Mouse (Mus musculus) CH12.LX (cell line): ENCODE measurements around the gene Dirc2. TPM values are rescaled to one million over a fixed set of nuclear protein-coding genes. Genes with fewer than 3 reads are reported as not detected.

Experiments used
- DNase-seq: peaks from one replicate; pipeline ENCODE4 v3.0.0-alpha.2; 2013; ENCODE audit errors: extremely low read depth
- H3K27ac ChIP-seq: 2 replicates; pipeline ENCODE4 v1.5.1; 2012; ENCODE audit warnings: low read depth, mild to moderate bottlenecking, control low read depth, moderate library complexity; ENCODE audit not compliant: insufficient read depth
- H3K27me3 ChIP-seq: replicated peaks from 2 replicates; pipeline ENCODE3; 2012; ENCODE audit warnings: inconsistent platforms
- H3K36me3 ChIP-seq, 2 experiments: replicated peaks in 1 of 2; 2 replicates each; pipeline versions ENCODE3 to v1.6.1; 2012; ENCODE audit warnings: inconsistent platforms in 1 of 2, low read length in 1 of 2, mild to moderate bottlenecking in 1 of 2, mixed read lengths in 1 of 2, moderate library complexity in 1 of 2; ENCODE audit not compliant: control insufficient read depth in 1 of 2, insufficient read depth in 1 of 2
- H3K4me1 ChIP-seq, 2 experiments: 2 replicates each; pipeline ENCODE4 v1.6.1; 2012; ENCODE audit warnings: inconsistent platforms in 1 of 2, moderate library complexity in 1 of 2; ENCODE audit not compliant: insufficient read depth in 2 of 2, control insufficient read depth in 1 of 2
- H3K4me2 ChIP-seq: 2 replicates; pipeline ENCODE4 v1.6.1; 2012; ENCODE audit warnings: low read depth, mild to moderate bottlenecking, control low read depth; ENCODE audit not compliant: poor library complexity, insufficient read depth, severe bottlenecking
- H3K4me3 ChIP-seq, 3 experiments: fragments of 150-350 bp in 1 of 3; sonication (generic) in 1 of 3; replicated peaks in 1 of 3; 2 replicates each; pipeline versions ENCODE3 to v1.5.1; 2011 to 2012; ENCODE audit warnings: low read depth in 2 of 3, low read length in 2 of 3, mild to moderate bottlenecking in 2 of 3, moderate library complexity in 2 of 3, control low read depth in 1 of 3, improper control_type of control experiment in 1 of 3, inconsistent platforms in 1 of 3, mixed read lengths in 1 of 3; ENCODE audit not compliant: poor library complexity in 1 of 3
- H3K79me2 ChIP-seq: replicated peaks from 2 replicates; pipeline ENCODE4 v1.6.1; 2012; ENCODE audit warnings: mild to moderate bottlenecking, moderate library complexity; ENCODE audit not compliant: control insufficient read depth, poor library complexity, insufficient read depth, severe bottlenecking; ENCODE audit errors: extremely low read depth
- H3K9ac ChIP-seq: 2 replicates; pipeline ENCODE4 v1.6.1; 2012; ENCODE audit warnings: low read depth, mild to moderate bottlenecking, control low read depth, moderate library complexity; ENCODE audit not compliant: insufficient read depth
- H3K9me3 ChIP-seq: replicated peaks from 2 replicates; pipeline ENCODE3; 2012; ENCODE audit warnings: low read length, inconsistent platforms, mixed read lengths
- CHD1 ChIP-seq: IDR thresholded peaks from 2 replicates; pipeline ENCODE4 v1.6.1; 2012; ENCODE audit warnings: low read depth, low read length, improper control_type of control experiment, inconsistent platforms
- E2F4 ChIP-seq: IDR thresholded peaks from 2 replicates; pipeline ENCODE4 v1.6.1; 2011; ENCODE audit warnings: low read depth, low read length, improper control_type of control experiment; ENCODE audit not compliant: insufficient replicate concordance
- ELF1 ChIP-seq: IDR thresholded peaks from 2 replicates; pipeline ENCODE4 v1.6.1; 2014; ENCODE audit warnings: low read depth, mild to moderate bottlenecking, inconsistent platforms, low read length, improper control_type of control experiment
- EP300 ChIP-seq: IDR thresholded peaks from 2 replicates; pipeline ENCODE4 v1.6.1; 2011; ENCODE audit warnings: low read length, improper control_type of control experiment
- ETS1 ChIP-seq: conservative IDR thresholded peaks from 2 replicates; pipeline ENCODE4 v1.6.1; 2012; ENCODE audit warnings: low read depth, mild to moderate bottlenecking, inconsistent platforms, low read length, improper control_type of control experiment, moderate library complexity
- GABPA ChIP-seq: IDR thresholded peaks from 2 replicates; pipeline ENCODE4 v1.6.1; 2012; ENCODE audit warnings: low read depth, low read length, improper control_type of control experiment, inconsistent platforms; ENCODE audit not compliant: insufficient replicate concordance
- HCFC1 ChIP-seq: IDR thresholded peaks from 2 replicates; pipeline ENCODE4 v1.6.1; 2012; ENCODE audit warnings: low read depth, mild to moderate bottlenecking, inconsistent platforms, low read length, improper control_type of control experiment
- IRF4 ChIP-seq: IDR thresholded peaks from 2 replicates; pipeline ENCODE4 v1.6.1; 2014; ENCODE audit warnings: low read depth, mild to moderate bottlenecking, inconsistent platforms, low read length, improper control_type of control experiment
- JUND ChIP-seq: conservative IDR thresholded peaks from 2 replicates; pipeline ENCODE4 v1.6.1; 2011; ENCODE audit warnings: low read depth, low read length, improper control_type of control experiment
- MAFK ChIP-seq: IDR thresholded peaks from 2 replicates; pipeline ENCODE4 v1.6.1; 2011; ENCODE audit warnings: low read length, improper control_type of control experiment; ENCODE audit not compliant: insufficient replicate concordance
- MAX ChIP-seq: IDR thresholded peaks from 2 replicates; pipeline ENCODE4 v1.6.1; 2011; ENCODE audit warnings: low read length, improper control_type of control experiment
- MAZ ChIP-seq: IDR thresholded peaks from 2 replicates; pipeline ENCODE4 v1.6.1; 2012; ENCODE audit warnings: low read depth, mild to moderate bottlenecking, inconsistent platforms, low read length, improper control_type of control experiment, moderate library complexity
- MEF2A ChIP-seq: IDR thresholded peaks from 2 replicates; pipeline ENCODE4 v1.6.1; 2014; ENCODE audit warnings: low read depth, mild to moderate bottlenecking, inconsistent platforms, low read length, improper control_type of control experiment, borderline replicate concordance
- MXI1 ChIP-seq: IDR thresholded peaks from 2 replicates; pipeline ENCODE4 v1.6.1; 2011; ENCODE audit warnings: mild to moderate bottlenecking, low read depth, low read length, improper control_type of control experiment
- NELFE ChIP-seq: IDR thresholded peaks from 2 replicates; pipeline ENCODE4 v1.6.1; 2011; ENCODE audit warnings: low read depth, low read length, improper control_type of control experiment
- POLR2A ChIP-seq: IDR thresholded peaks from 2 replicates; pipeline ENCODE4 v1.6.1; 2011; ENCODE audit warnings: low read depth, mild to moderate bottlenecking, improper control_type of control experiment, low read length
- SIN3A ChIP-seq: IDR thresholded peaks from 2 replicates; pipeline ENCODE4 v1.6.1; 2012; ENCODE audit warnings: low read length, improper control_type of control experiment, inconsistent platforms
- SMC3 ChIP-seq: IDR thresholded peaks from 2 replicates; pipeline ENCODE4 v1.6.1; 2011; ENCODE audit warnings: low read depth, low read length, improper control_type of control experiment
- TBP ChIP-seq: conservative IDR thresholded peaks from 2 replicates; pipeline ENCODE4 v1.6.1; 2011; ENCODE audit warnings: low read depth, low read length, improper control_type of control experiment
- TCF12 ChIP-seq: IDR thresholded peaks from 2 replicates; pipeline ENCODE4 v1.6.1; 2014; ENCODE audit warnings: low read depth, mild to moderate bottlenecking, inconsistent platforms, low read length, improper control_type of control experiment
- ZC3H11A ChIP-seq: IDR thresholded peaks from 2 replicates; pipeline ENCODE4 v1.6.1; 2012; ENCODE audit warnings: low read depth, mild to moderate bottlenecking, inconsistent platforms, low read length, improper control_type of control experiment
- ZNF384 ChIP-seq: IDR thresholded peaks from 2 replicates; pipeline ENCODE4 v1.6.1; 2012; ENCODE audit warnings: low read depth, low read length, improper control_type of control experiment, inconsistent platforms
- dilution Hi-C: fragments of 300-500 bp; cut with MboI; formaldehyde crosslinking; loops from 2 replicates; pipeline ENCODE4 v1.14.3; 2020; ENCODE audit warnings: low sequenced_read_pairs; ENCODE audit not compliant: extremely low pct_unique_long_range_greater_than_20kb, extremely low pct_ligation_motif_present
- in situ Hi-C: fragments of 300-500 bp; cut with MboI; formaldehyde crosslinking; loops from 3 replicates; pipeline ENCODE4 v1.14.3; 2019; ENCODE audit warnings: low sequenced_read_pairs, low pct_ligation_motif_present, low pct_unique_long_range_greater_than_20kb, mixed read lengths
- polyA plus RNA-seq: library from polyadenylated mRNA; unstranded; fragments of >175 nt; gene quantifications from 2 replicates; pipeline ENCODE4 v1.2.1, GENCODE M21; 2012; ENCODE audit warnings: low read depth; ENCODE audit not compliant: insufficient read length
- total RNA-seq, 2 experiments: library from RNA; depleted of rRNA; stranded (reverse); fragments of 300-350 nt in 1 of 2; fragments of >200 nt in 1 of 2; gene quantifications; 2 replicates each; pipeline ENCODE4 v1.2.3; 2012 to 2014

The Dirc2 gene
- total and polyA plus RNA-seq, 3 experiments = 5.7 to 6.9 (median 6.8) TPM

DNA sequence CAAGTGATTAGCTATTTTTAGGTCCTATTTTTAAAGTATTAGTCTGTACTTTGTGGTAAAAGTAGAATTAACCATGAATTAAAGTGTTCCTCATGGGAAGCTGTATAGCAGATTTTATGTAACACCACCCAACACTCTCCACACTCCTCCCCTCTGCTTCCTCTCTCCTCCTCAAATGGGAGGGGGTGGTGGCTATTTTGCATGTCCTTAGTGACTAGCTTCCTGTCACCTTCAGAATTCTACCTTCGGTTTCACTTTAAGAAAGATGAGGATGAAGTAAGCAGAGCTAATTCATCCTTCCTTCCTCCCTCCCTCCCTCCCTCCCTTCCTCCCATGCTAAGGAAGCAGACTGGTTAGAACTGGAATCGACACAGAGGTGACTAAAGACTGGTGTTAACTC, 73.1 kb downstream of the Dirc2 start:
- H3K9ac ChIP-seq = peak overlapping the region; percentile 84
- dilution Hi-C loops = no loop called here
- peak overlapping the region; percentile 25; the same call in 1 of the 2 replicates for H3K27ac ChIP-seq
- H3K4me1 ChIP-seq = peaks cover 13 to 23% of the 10 kb centered on the region in 2 experiments
- H3K4me2 ChIP-seq = peak overlapping the region; percentile 98; the same call in 1 of the 2 replicates
- in situ Hi-C loops = no loop called here
- peak overlapping the region; percentile 76 to 94 (median 82) for H3K4me3 ChIP-seq
- H3K36me3 ChIP-seq = peaks cover 16 to 37% of the 10 kb centered on the region in 2 experiments
- H3K79me2 ChIP-seq = no peaks in the 10 kb centered on the region; the same call in 1 of the 2 replicates
- H3K27me3 ChIP-seq = no peaks in the 10 kb centered on the region
- peak; percentile 92 for DNase-seq
- TF ChIP-seq MAZ = peak; percentile 91
- TF ChIP-seq TBP = peak; percentile 91
- TF ChIP-seq ZC3H11A = no peak
- TF ChIP-seq ELF1 = peak; percentile 73
- peak; percentile 71; the same call in 1 of the 2 replicates for TF ChIP-seq TCF12
- peak; percentile 74 for TF ChIP-seq POLR2A
- TF ChIP-seq NELFE = peak; percentile 48; the same call in 1 of the 2 replicates
- TF ChIP-seq MEF2A = 0 out of 2 replicates have a peak, but pooled peaks have one; percentile 59
- TF ChIP-seq HCFC1 = peak; percentile 69
- TF ChIP-seq ETS1 = peak; percentile 75
- TF ChIP-seq MAFK = no peak
- 0 out of 2 replicates have a peak, but pooled peaks have one; percentile 25 for TF ChIP-seq MAX
- peak; percentile 36; the same call in 1 of the 2 replicates for TF ChIP-seq IRF4
- no peak for TF ChIP-seq SMC3
- no peak for TF ChIP-seq CHD1
- peak; percentile 48; the same call in 1 of the 2 replicates for TF ChIP-seq MXI1
- peak; percentile 45; the same call in 1 of the 2 replicates for TF ChIP-seq EP300
- peak; percentile 80 for TF ChIP-seq SIN3A
- no peaks in the 10 kb centered on the region for H3K9me3 ChIP-seq

DNA sequence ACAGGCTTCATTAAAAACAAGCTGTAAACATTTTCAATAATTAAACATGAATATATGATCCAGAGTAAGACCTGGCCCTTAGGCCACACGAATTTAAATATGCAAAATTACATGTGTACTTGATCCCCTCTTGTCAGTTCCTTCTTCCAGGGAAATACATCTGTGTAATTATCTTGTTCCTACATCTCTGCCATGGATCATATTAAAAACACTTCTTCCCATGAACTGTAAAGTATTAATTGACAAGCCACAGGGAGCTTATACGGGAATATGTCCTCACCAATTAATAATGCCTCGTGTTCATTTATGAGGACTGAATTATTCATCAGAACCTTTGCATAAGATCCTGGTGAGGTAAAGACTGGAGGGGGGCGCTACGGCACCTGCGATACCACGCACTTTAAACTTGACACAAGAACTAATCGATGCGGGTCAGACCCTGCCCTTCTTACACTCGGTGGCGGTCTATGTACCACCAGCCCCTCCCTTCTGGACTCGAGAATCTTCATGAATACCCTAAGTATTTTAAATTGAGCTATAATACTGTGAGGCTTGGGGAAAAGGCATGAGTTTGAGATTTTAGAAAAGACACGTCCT, 74.8 kb downstream of the Dirc2 start:
- Histone ChIP-seq H3K9me3 (no peaks in the 10 kb centered on the region), H3K79me2 (no peaks in the 10 kb centered on the region; the same call in 1 of the 2 replicates), H3K27me3 (no peaks in the 10 kb centered on the region), H3K36me3 (peaks cover 9 to 22% of the 10 kb centered on the region in 2 experiments), H3K4me3 (no peak overlapping the region), H3K4me2 (no peak overlapping the region), H3K4me1 (peaks cover 13 to 23% of the 10 kb centered on the region in 2 experiments), H3K27ac (no peak overlapping the region), H3K9ac (no peak overlapping the region)
- dilution Hi-C loops (no loop called here), in situ Hi-C loops (no loop called here)
- no peak for DNase-seq
- TF ChIP-seq GABPA = no peak
- TF ChIP-seq MAX = no peak
- TF ChIP-seq POLR2A = no peak
- no peak for TF ChIP-seq E2F4
- TF ChIP-seq JUND = no peak
- TF ChIP-seq ZNF384 = no peak
